Mouse (Mus musculus) thymus, adult 2 months (tissue): ENCODE measurements around the gene Zfhx3.

Experiments
- CTCF ChIP-seq: fragments of 200-500 bp; IDR thresholded peaks from 2 replicates; pipeline ENCODE4 v1.5.1; 2012; ENCODE audit warnings: mild to moderate bottlenecking, control low read depth, low read length, moderate library complexity, borderline replicate concordance; ENCODE audit not compliant: control insufficient read depth, poor library complexity, insufficient read depth; ENCODE audit errors: extremely low read depth
- POLR2A ChIP-seq: fragments of 200-500 bp; IDR thresholded peaks from 2 replicates; pipeline ENCODE4 v1.6.1; 2012; ENCODE audit warnings: mild to moderate bottlenecking, low read length, control low read depth, moderate library complexity; ENCODE audit not compliant: control insufficient read depth, poor library complexity, insufficient read depth; ENCODE audit errors: extremely low read depth

DNA sequence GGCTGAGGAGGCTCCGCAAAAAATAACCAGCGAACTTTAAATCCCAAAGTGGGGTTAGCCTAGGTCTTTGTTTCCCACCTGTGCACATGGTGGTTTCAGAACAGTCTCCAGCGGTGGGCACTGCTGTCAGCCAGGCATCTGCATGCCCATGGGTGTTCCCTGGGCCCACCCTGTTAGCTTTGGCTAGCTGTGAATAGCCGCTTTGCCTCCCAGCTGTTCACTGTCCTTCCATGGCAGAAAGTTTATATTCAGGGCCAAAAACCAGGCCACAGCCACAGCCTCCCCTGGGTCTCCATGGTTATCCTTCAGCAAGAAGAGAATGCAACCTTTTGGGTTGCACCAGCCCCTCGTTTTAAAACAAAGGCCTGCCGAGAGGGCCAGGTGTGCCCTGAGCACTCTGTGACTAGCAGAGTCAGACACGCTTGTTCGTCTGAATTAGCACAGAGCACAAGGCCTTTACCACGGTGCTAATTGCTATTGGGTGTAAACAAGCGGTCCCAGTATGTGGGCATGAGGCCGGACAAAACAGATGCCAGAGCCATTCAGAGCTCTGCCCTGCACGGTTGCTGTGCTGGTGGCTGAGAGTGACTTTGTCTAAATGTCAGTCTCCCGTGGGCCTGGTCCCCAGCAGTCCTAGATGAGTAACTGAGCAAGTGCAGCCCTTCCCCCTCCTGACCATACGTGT lies 568.3 kb downstream of the Zfhx3 start:
- no peak for TF ChIP-seq CTCF
- TF ChIP-seq POLR2A = no peak
